Mouse (Mus musculus) megakaryocyte-erythroid progenitor cell, adult 5-6 weeks (primary cell): ENCODE results near the gene Hnrnph2. TPM values are rescaled to one million over a fixed set of nuclear protein-coding genes. Genes with fewer than 3 reads are reported as not detected.
A peak's percentile ranks its signal among the peaks of the same experiment; 100 is the strongest.

Experiments
- ATAC-seq: replicated peaks from 2 replicates; pipeline ENCODE4 v1.8.0; 2016; ENCODE audit warnings: mild to moderate bottlenecking, inconsistent platforms; ENCODE audit not compliant: severe bottlenecking, poor library complexity, low FRiP score, low TSS enrichment
- total RNA-seq, 2 experiments: library from RNA; stranded (forward) in 1 of 2; stranded (reverse) in 1 of 2; fragments of 200-1000, 215-1000 nt in 1 of 2; fragments of >200 nt in 1 of 2; fragmentation: Nextera tagmentation in 1 of 2; gene quantifications; 2 replicates each; pipeline ENCODE4 v1.2.3; 2014 to 2017

Gene Hnrnph2
- total RNA-seq, 2 experiments from 2014 or later, result 79.5 to 145 TPM

GRCm38 (mm10) chrX:134610984-134611383 lies 10.0 kb downstream of the Hnrnph2 start:
- ATAC-seq, result peak; percentile 61

GRCm38 (mm10) chrX:134612285-134612959 lies 11.4 kb downstream of the Hnrnph2 start:
- peak; percentile 88 for ATAC-seq

- no peak for ATAC-seq
Observed at GRCm38 (mm10) chrX:134614306-134614705, 13.3 kb downstream of the Hnrnph2 start.

GRCm38 (mm10) chrX:134619695-134620094 lies 18.7 kb downstream of the Hnrnph2 start:
- ATAC-seq, result no peak

GRCm38 (mm10) chrX:134620254-134620865 lies 19.4 kb downstream of the Hnrnph2 start:
- ATAC-seq, result no peak

GRCm38 (mm10) chrX:134621685-134622084 lies 20.7 kb downstream of the Hnrnph2 start:
- no peak for ATAC-seq

- no peak for ATAC-seq
Observed at GRCm38 (mm10) chrX:134623350-134623749, 22.4 kb downstream of the Hnrnph2 start.

GRCm38 (mm10) chrX:134628200-134628599 lies 27.2 kb downstream of the Hnrnph2 start:
- no peak for ATAC-seq

- no peak for ATAC-seq
Observed at GRCm38 (mm10) chrX:134632710-134633109, 31.7 kb downstream of the Hnrnph2 start.

GRCm38 (mm10) chrX:134635111-134635510 lies 34.1 kb downstream of the Hnrnph2 start:
- no peak for ATAC-seq

- no peak for ATAC-seq
Observed at GRCm38 (mm10) chrX:134635860-134636259, 34.9 kb downstream of the Hnrnph2 start.

GRCm38 (mm10) chrX:134641000-134641760 lies 40.2 kb downstream of the Hnrnph2 start:
- peak; percentile 30; the same call in 1 of the 2 replicates for ATAC-seq

- peak; percentile 52 for ATAC-seq
Observed at GRCm38 (mm10) chrX:134646338-134646737, 45.4 kb downstream of the Hnrnph2 start.

- ATAC-seq, result no peak
Observed at GRCm38 (mm10) chrX:134647421-134647820, 46.4 kb downstream of the Hnrnph2 start.

- peak; percentile 81 for ATAC-seq
Observed at GRCm38 (mm10) chrX:134648031-134648692, 47.2 kb downstream of the Hnrnph2 start.

GRCm38 (mm10) chrX:134652061-134652460 lies 51.1 kb downstream of the Hnrnph2 start:
- no peak for ATAC-seq
